Mouse (Mus musculus): Measurements from ENCODE around the gene Zpbp. TPM values are rescaled to one million over a fixed set of nuclear protein-coding genes. Genes with fewer than 3 reads are reported as not detected.
A peak's percentile ranks its signal among the peaks of the same experiment; 100 is the strongest.

Gene Zpbp
- polyA plus RNA-seq, 1 experiment from 2014 or later, result 1.6 TPM

DNA sequence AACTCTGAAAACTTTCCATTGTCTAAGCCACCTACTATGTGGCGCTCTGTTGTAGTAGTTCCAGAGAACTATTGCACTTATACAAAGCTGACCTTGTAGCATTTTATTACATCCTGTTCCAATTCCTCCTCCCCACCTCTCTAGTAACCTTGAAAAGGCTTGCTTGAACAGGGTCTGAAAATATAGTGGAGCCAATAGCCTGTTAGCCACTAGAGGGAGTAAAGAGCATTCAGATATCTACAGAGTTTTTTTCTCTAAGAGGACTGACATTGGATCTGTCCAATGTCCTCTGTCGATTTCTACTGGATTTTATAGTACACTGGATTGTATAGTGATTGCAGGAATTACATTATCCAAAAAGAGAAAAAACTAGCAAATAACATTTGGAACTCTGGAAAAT is 7.2 kb downstream of the Zpbp start:
- no peak overlapping the region for H3K9ac ChIP-seq
- no peak overlapping the region for H3K4me2 ChIP-seq (replicated peaks)
- DNase-seq (ENCODE audit: low spot score) (peak; percentile 63), ATAC-seq (ENCODE audit: low FRiP score) (no peak)
- no peak overlapping the region for H3K27ac ChIP-seq
- H3K4me3 ChIP-seq (replicated peaks; ENCODE audit: low read length), result no peak overlapping the region
- H3K9me3 ChIP-seq (ENCODE audit: control insufficient read depth, low read length), result no peaks in the 10 kb centered on the region
- H3K27me3 ChIP-seq (ENCODE audit: control insufficient read depth, insufficient read depth, low read length), result no peaks in the 10 kb centered on the region
- H3K4me1 ChIP-seq (replicated peaks; ENCODE audit: control insufficient read depth, insufficient read depth, low read length), result no peaks in the 10 kb centered on the region
- 33% methylated on average over 2 of the region's 2 CpGs for WGBS
- H3K36me3 ChIP-seq (replicated peaks; ENCODE audit: control insufficient read depth, insufficient read depth), result no peaks in the 10 kb centered on the region

DNA sequence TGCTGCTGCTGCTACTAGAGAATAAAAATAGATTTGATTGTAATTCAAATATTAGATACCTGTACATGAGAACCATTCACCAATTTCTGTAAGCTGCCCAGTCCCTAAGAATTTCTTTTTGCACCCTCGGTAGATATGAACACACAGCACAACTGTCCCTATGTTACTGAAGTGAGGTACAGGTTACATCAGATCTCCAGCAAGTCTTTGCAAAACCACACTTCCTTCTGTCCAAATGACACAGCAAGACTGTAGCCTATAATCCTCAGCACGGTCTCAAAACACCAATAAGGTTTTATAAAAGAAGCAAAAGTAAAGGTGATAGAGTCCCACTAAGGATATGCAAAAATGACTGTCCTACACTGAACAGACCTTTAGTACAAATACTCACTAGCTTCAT is 44.9 kb downstream of the Zpbp start:
- WGBS, result 81% methylated on average over 2 of the region's 2 CpGs
- H3K36me3 ChIP-seq (replicated peaks; ENCODE audit: control insufficient read depth, insufficient read depth), result no peaks in the 10 kb centered on the region
- H3K27ac ChIP-seq, result no peak overlapping the region
- H3K9me3 ChIP-seq (ENCODE audit: control insufficient read depth, low read length), result no peaks in the 10 kb centered on the region
- no peaks in the 10 kb centered on the region for H3K27me3 ChIP-seq (ENCODE audit: control insufficient read depth, insufficient read depth, low read length)
- DNase-seq (ENCODE audit: low spot score) (no peak), ATAC-seq (ENCODE audit: low FRiP score) (no peak)
- H3K4me3 ChIP-seq (replicated peaks; ENCODE audit: low read length), result no peak overlapping the region
- H3K9ac ChIP-seq, result no peak overlapping the region
- no peaks in the 10 kb centered on the region for H3K4me1 ChIP-seq (replicated peaks; ENCODE audit: control insufficient read depth, insufficient read depth, low read length)
- H3K4me2 ChIP-seq (replicated peaks), result no peak overlapping the region

DNA sequence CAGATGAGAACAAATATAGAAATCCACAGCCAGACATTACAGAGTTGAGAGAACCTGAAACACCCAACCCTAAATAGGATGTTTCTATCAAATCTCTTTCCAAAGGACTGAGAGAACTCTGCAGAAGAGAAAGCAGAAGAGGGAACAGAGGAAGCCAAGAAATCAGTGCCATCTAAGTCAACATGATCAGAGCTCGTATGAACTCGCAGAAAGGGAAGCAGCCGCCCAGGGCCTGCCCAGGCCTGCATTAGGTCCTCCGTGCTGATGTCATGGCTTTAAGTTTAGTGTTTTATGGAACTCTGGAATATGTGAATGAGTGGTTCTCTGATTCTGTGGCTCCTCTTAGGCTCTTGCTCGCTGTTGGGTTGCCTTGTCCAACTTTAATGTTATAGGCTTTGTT is 48.0 kb downstream of the Zpbp start:
- no peaks in the 10 kb centered on the region for H3K36me3 ChIP-seq (replicated peaks; ENCODE audit: control insufficient read depth, insufficient read depth)
- H3K27me3 ChIP-seq (ENCODE audit: control insufficient read depth, insufficient read depth, low read length), result no peaks in the 10 kb centered on the region
- ATAC-seq (ENCODE audit: low FRiP score) (no peak), DNase-seq (ENCODE audit: low spot score) (no peak)
- no peaks in the 10 kb centered on the region for H3K9me3 ChIP-seq (ENCODE audit: control insufficient read depth, low read length)
- H3K4me2 ChIP-seq (replicated peaks), result no peak overlapping the region
- no peaks in the 10 kb centered on the region for H3K4me1 ChIP-seq (replicated peaks; ENCODE audit: control insufficient read depth, insufficient read depth, low read length)
- no peak overlapping the region for H3K9ac ChIP-seq
- H3K27ac ChIP-seq, result no peak overlapping the region
- 88% methylated on average over 5 of the region's 5 CpGs for WGBS
- no peak overlapping the region for H3K4me3 ChIP-seq (replicated peaks; ENCODE audit: low read length)

DNA sequence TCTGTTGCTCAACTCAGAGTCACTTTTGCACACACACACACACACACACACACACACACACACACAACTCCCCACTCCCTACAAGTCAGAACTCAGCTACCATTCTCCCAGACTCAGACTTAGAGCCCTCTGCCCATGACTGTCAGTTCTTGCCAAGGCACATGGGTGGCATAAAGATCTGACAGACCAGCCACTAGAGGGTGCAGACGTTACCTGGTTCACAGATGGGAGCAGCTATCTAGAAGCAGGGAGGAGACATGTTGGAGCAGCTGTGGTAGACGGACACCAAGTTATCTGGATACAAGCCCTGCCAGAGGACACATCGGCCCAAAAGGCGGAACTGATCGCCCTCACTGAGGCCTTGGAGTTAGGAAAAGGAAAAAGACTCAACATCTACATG is 67.5 kb downstream of the Zpbp start:
- Histone ChIP-seq H3K4me2 (replicated peaks) (no peak overlapping the region), H3K9me3 (ENCODE audit: control insufficient read depth, low read length) (no peaks in the 10 kb centered on the region), H3K9ac (no peak overlapping the region), H3K4me1 (replicated peaks; ENCODE audit: control insufficient read depth, insufficient read depth, low read length) (no peaks in the 10 kb centered on the region), H3K27ac (no peak overlapping the region), H3K36me3 (replicated peaks; ENCODE audit: control insufficient read depth, insufficient read depth) (no peaks in the 10 kb centered on the region), H3K27me3 (ENCODE audit: control insufficient read depth, insufficient read depth, low read length) (no peaks in the 10 kb centered on the region), H3K4me3 (replicated peaks; ENCODE audit: low read length) (no peak overlapping the region)
- 88% methylated on average over 5 of the region's 5 CpGs for WGBS
- DNase-seq (ENCODE audit: low spot score) (no peak), ATAC-seq (ENCODE audit: low FRiP score) (no peak)

DNA sequence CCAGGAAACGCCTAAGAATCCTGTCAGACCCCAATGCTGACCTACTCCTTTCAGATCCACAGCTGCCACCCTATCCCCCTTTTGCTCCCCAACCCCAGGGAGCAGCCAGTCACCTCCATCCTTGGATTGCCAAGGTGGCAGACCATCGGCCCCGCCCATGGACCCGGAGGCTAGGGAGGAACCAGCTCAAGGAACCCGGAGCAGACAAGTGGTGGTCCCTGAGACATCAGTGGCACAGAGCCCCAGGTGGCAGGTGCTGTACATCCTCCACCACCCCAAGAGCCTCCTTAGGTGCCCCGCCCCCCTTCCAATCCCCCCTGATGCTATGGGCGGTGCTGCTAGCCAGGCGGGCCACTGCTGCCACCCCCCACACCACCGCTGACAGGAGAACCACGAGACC is 69.0 kb downstream of the Zpbp start:
- WGBS, result 98% methylated on average over 10 of the region's 10 CpGs
- no peaks in the 10 kb centered on the region for H3K9me3 ChIP-seq (ENCODE audit: control insufficient read depth, low read length)

DNA sequence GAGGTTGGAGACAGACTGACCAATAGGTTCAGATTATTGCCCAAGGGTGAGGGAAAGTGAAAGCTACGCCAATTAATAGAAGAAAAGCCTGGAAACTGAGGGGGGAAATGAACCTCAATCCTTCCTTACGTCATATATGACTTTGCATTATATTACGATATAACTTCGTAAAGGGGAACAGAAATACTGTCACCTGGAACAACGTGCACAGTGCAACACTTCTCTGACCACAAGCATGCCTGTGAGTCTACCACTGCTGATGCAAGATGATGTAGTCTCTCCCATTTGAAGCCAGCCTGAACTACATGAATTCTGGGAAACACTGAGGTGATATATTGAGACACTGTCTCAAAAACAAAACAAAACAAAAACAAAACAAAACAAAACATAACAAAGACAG is 90.9 kb downstream of the Zpbp start:
- H3K4me2 ChIP-seq (replicated peaks), result no peak overlapping the region
- no peak overlapping the region for H3K4me3 ChIP-seq (replicated peaks; ENCODE audit: low read length)
- H3K9me3 ChIP-seq (ENCODE audit: control insufficient read depth, low read length), result no peaks in the 10 kb centered on the region
- no peak overlapping the region for H3K9ac ChIP-seq
- H3K27me3 ChIP-seq (ENCODE audit: control insufficient read depth, insufficient read depth, low read length), result no peaks in the 10 kb centered on the region
- WGBS, result 94% methylated on average over 5 of the region's 5 CpGs
- no peak overlapping the region for H3K27ac ChIP-seq
- DNase-seq (ENCODE audit: low spot score) (no peak), ATAC-seq (ENCODE audit: low FRiP score) (no peak)
- H3K36me3 ChIP-seq (replicated peaks; ENCODE audit: control insufficient read depth, insufficient read depth), result no peaks in the 10 kb centered on the region
- no peaks in the 10 kb centered on the region for H3K4me1 ChIP-seq (replicated peaks; ENCODE audit: control insufficient read depth, insufficient read depth, low read length)

More for the DNA sequence above, 69.0 kb downstream of the Zpbp start:
- ATAC-seq (ENCODE audit: low FRiP score) (no peak), DNase-seq (ENCODE audit: low spot score) (no peak)
- Histone ChIP-seq H3K4me3 (replicated peaks; ENCODE audit: low read length) (no peak overlapping the region), H3K27me3 (ENCODE audit: control insufficient read depth, insufficient read depth, low read length) (no peaks in the 10 kb centered on the region), H3K36me3 (replicated peaks; ENCODE audit: control insufficient read depth, insufficient read depth) (no peaks in the 10 kb centered on the region), H3K4me2 (replicated peaks) (no peak overlapping the region), H3K9ac (no peak overlapping the region), H3K4me1 (replicated peaks; ENCODE audit: control insufficient read depth, insufficient read depth, low read length) (no peaks in the 10 kb centered on the region), H3K27ac (no peak overlapping the region)

DNA sequence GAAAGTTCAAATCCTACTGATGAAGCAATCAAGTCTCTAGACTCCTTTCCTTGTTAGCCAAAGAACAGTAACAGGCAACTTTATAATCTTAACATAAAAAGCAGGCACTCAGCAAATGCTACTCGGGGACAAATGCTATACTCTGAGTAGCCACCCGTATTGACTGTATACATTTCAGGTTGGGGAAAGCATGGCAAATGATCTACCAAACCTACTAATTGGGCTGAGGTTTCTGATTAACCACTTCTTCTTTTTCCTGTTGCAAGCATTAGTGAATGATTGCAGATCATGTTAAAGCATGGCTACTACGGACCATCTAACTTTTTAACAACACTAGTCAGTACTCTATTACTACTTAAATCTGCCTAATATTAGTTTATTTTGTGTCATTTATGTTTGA is 178.7 kb downstream of the Zpbp start:
- Histone ChIP-seq H3K4me2 (replicated peaks) (no peak overlapping the region), H3K9me3 (ENCODE audit: control insufficient read depth, low read length) (no peaks in the 10 kb centered on the region), H3K36me3 (replicated peaks; ENCODE audit: control insufficient read depth, insufficient read depth) (no peaks in the 10 kb centered on the region), H3K27me3 (ENCODE audit: control insufficient read depth, insufficient read depth, low read length) (no peaks in the 10 kb centered on the region), H3K27ac (no peak overlapping the region), H3K4me1 (replicated peaks; ENCODE audit: control insufficient read depth, insufficient read depth, low read length) (no peaks in the 10 kb centered on the region), H3K4me3 (replicated peaks; ENCODE audit: low read length) (no peak overlapping the region), H3K9ac (no peak overlapping the region)
- ATAC-seq (ENCODE audit: low FRiP score) (no peak), DNase-seq (ENCODE audit: low spot score) (no peak)
- WGBS, result 74% methylated on average over 3 of the region's 3 CpGs

DNA sequence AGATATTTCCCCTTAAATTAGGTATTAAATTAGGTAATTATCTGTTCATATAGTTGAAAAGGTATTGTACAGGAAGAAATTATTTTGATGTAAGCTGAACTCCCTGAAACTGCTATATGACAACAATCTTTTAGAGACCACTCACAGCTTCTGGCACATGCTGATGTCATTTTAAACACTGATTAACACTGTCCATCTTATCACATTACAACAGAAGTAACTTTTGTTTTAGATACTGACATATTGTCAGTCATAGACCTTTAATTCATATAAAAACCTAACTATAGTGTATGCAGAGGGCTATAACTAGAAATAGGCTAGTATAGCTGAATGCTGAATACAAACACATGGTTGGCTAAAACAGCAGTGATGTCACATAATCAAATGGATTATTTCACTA is 182.1 kb downstream of the Zpbp start:
- Histone ChIP-seq H3K27me3 (ENCODE audit: control insufficient read depth, insufficient read depth, low read length) (no peaks in the 10 kb centered on the region), H3K9me3 (ENCODE audit: control insufficient read depth, low read length) (no peaks in the 10 kb centered on the region), H3K4me1 (replicated peaks; ENCODE audit: control insufficient read depth, insufficient read depth, low read length) (no peaks in the 10 kb centered on the region), H3K9ac (no peak overlapping the region), H3K4me2 (replicated peaks) (no peak overlapping the region), H3K27ac (no peak overlapping the region), H3K4me3 (replicated peaks; ENCODE audit: low read length) (no peak overlapping the region), H3K36me3 (replicated peaks; ENCODE audit: control insufficient read depth, insufficient read depth) (no peaks in the 10 kb centered on the region)
- DNase-seq (ENCODE audit: low spot score) (no peak), ATAC-seq (ENCODE audit: low FRiP score) (no peak)

DNA sequence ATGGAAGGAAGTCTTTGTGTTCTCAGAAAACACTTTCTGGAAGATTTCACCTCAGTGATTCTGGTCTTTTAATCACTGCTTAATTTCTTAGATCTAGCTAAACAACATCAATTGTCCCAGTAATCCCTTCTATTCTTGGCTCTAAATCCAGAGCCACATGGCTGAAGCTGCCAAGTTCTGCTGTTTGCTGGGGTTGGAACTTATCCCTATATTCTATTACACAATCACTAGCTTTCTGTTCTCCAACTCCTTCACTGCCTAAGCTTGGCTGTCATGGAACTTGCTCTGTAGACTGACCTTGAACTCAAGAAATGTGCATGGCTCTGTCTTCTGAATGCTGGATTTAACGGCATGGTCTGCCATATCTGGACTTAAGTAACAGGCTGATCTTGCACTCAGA is 204.9 kb downstream of the Zpbp start:
- H3K27me3 ChIP-seq (ENCODE audit: control insufficient read depth, insufficient read depth, low read length), result no peaks in the 10 kb centered on the region
- H3K4me3 ChIP-seq (replicated peaks; ENCODE audit: low read length), result no peak overlapping the region
- no peak overlapping the region for H3K4me2 ChIP-seq (replicated peaks)
- no peak overlapping the region for H3K9ac ChIP-seq
- no peaks in the 10 kb centered on the region for H3K36me3 ChIP-seq (replicated peaks; ENCODE audit: control insufficient read depth, insufficient read depth)
- DNase-seq (ENCODE audit: low spot score), result no peak
- no peaks in the 10 kb centered on the region for H3K9me3 ChIP-seq (ENCODE audit: control insufficient read depth, low read length)
- H3K4me1 ChIP-seq (replicated peaks; ENCODE audit: control insufficient read depth, insufficient read depth, low read length), result no peaks in the 10 kb centered on the region
- WGBS, result 97% methylated on average over 1 of the region's 1 CpGs
- H3K27ac ChIP-seq, result no peak overlapping the region
- ATAC-seq (ENCODE audit: low FRiP score), result no peak

DNA sequence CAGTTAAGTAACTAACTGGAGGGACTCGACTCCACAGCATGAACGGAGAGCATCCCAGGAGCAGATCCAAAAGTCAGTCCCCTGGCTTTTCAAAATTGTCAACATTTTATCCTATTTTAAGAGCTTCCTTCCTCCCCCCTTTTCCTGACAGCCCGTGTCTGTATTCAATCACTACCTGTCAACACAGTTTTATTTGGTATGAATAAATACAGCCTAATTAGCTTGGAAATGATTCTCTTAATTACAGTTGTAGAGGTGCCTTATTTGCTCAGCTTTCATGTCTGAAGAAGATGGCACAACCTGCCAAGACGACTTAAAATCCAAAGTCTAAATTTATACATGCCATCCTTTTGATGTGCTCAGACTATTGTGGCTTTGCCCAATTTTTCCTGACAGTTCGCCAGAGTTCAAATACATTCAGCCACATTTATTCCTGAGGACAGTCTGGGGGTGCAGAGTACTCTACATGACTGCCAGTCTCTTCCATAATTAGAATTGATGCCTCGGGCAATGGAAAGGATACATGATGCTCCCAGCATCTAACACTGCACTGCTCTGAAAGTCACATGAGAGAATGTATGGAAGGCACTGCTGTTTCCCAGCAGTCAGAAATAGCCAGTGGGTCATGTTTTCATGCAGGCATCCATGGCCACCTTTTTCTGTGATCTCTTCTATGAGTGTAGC is 219.4 kb downstream of the Zpbp start:
- H3K27ac ChIP-seq, result no peak overlapping the region
- no peaks in the 10 kb centered on the region for H3K4me1 ChIP-seq (replicated peaks; ENCODE audit: control insufficient read depth, insufficient read depth, low read length)
- 81% methylated on average over 6 of the region's 6 CpGs for WGBS
- DNase-seq (ENCODE audit: low spot score), result no peak
- 0 out of 2 replicates have a peak, but pooled peaks have one; percentile 37 for ATAC-seq (ENCODE audit: low FRiP score)
- H3K27me3 ChIP-seq (ENCODE audit: control insufficient read depth, insufficient read depth, low read length), result no peaks in the 10 kb centered on the region
- H3K9me3 ChIP-seq (ENCODE audit: control insufficient read depth, low read length), result no peaks in the 10 kb centered on the region
- no peak overlapping the region for H3K4me2 ChIP-seq (replicated peaks)
- H3K4me3 ChIP-seq (replicated peaks; ENCODE audit: low read length), result no peak overlapping the region
- H3K36me3 ChIP-seq (replicated peaks; ENCODE audit: control insufficient read depth, insufficient read depth), result no peaks in the 10 kb centered on the region
- H3K9ac ChIP-seq, result no peak overlapping the region

All from hindbrain, embryonic 14.5 days (tissue).